Mouse (Mus musculus) C2C12 (cell line): Measurements from ENCODE around the gene Rptor.

Experiments
- CEBPB ChIP-seq: IDR thresholded peaks from one replicate; pipeline ENCODE4 v1.6.1; 2011; ENCODE audit warnings: low read depth, mild to moderate bottlenecking, control low read depth, moderate library complexity
- CTCF ChIP-seq: IDR thresholded peaks from one replicate; pipeline ENCODE4 v1.5.1; 2011; ENCODE audit not compliant: control insufficient read depth, insufficient read depth, insufficient read length
- MAX ChIP-seq: IDR thresholded peaks from one replicate; pipeline ENCODE4 v1.6.1; 2011; ENCODE audit warnings: mild to moderate bottlenecking, control low read depth
- MYOD1 ChIP-seq: IDR thresholded peaks from one replicate; pipeline ENCODE4 v1.6.1; 2011; ENCODE audit warnings: low read depth; ENCODE audit not compliant: control insufficient read depth, insufficient read length
- MYOG ChIP-seq: IDR thresholded peaks from one replicate; pipeline ENCODE4 v1.6.1; 2011; ENCODE audit not compliant: control insufficient read depth, insufficient read length; ENCODE audit errors: extremely low read depth

DNA sequence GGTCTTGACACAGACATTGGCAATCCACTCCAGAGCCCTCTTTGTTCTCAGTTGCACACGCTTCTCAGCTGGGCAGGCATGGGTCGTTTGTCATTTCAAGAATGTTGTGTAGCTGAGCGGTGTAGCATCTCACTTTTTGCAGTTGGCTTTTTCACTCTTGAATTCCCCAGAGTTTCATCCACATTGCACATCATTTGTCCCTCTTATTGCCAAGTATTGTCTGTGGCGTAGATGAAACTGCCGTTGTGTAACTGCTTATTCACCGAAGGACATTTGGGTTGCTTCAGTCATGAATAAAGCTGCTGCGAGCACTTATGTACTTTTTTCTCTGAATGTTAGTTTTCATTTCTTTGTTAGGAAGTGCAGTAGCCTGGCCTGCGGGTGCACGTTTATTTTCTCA is 37.8 kb downstream of the Rptor start:
- TF ChIP-seq CTCF (no peak), MAX (no peak), MYOG (no peak), MYOD1 (no peak), CEBPB (no peak)
